Mouse (Mus musculus): Measurements from ENCODE around the gene Zbtb7b. TPM values are rescaled to one million over a fixed set of nuclear protein-coding genes. Genes with fewer than 3 reads are reported as not detected.

Gene Zbtb7b
- polyA plus RNA-seq, 1 experiment from 2014 or later = 2.3 TPM

GRCm38 (mm10) chr3:89395806-89396653, 1.5 kb upstream of the Zbtb7b start:
- peak overlapping the region; percentile 96 for H3K4me2 ChIP-seq
- peak overlapping the region; percentile 94 for H3K27ac ChIP-seq
- H3K9ac ChIP-seq = peak overlapping the region; percentile 63
- H3K36me3 ChIP-seq = no peaks in the 10 kb centered on the region
- no peaks in the 10 kb centered on the region for H3K27me3 ChIP-seq
- peaks cover 37% of the 10 kb centered on the region for H3K4me1 ChIP-seq (replicated peaks)
- no peaks in the 10 kb centered on the region for H3K9me3 ChIP-seq (replicated peaks)
- under 1% methylated on average over 44 of the region's 44 CpGs for WGBS
- no peak for ATAC-seq (replicated peaks; ENCODE audit: insufficient number of reproducible peaks, insufficient read depth, low FRiP score, low read depth)
- H3K4me3 ChIP-seq = peak overlapping the region; percentile 73

- Histone ChIP-seq H3K4me2 (peak overlapping the region; percentile 96), H3K36me3 (no peaks in the 10 kb centered on the region), H3K4me3 (peak overlapping the region; percentile 73), H3K9ac (peak overlapping the region; percentile 63), H3K9me3 (replicated peaks) (no peaks in the 10 kb centered on the region), H3K4me1 (replicated peaks) (peaks cover 43% of the 10 kb centered on the region), H3K27me3 (no peaks in the 10 kb centered on the region), H3K27ac (peak overlapping the region; percentile 94)
- 3% methylated on average over 10 of the region's 10 CpGs for WGBS
- no peak for ATAC-seq (replicated peaks; ENCODE audit: insufficient number of reproducible peaks, insufficient read depth, low FRiP score, low read depth)
These were observed 836 bp upstream of the Zbtb7b start for GRCm38 (mm10) chr3:89395419-89395805.

- ATAC-seq (replicated peaks; ENCODE audit: insufficient number of reproducible peaks, insufficient read depth, low FRiP score, low read depth) = peak; percentile 9; the same call in 1 of the 2 replicates
- under 1% methylated on average over 11 of the region's 12 CpGs for WGBS
These were observed 299 bp upstream of the Zbtb7b start for GRCm38 (mm10) chr3:89394894-89395256.

GRCm38 (mm10) chr3:89393605-89394004, 971 bp downstream of the Zbtb7b start:
- Histone ChIP-seq H3K9me3 (replicated peaks) (no peaks in the 10 kb centered on the region), H3K4me2 (peak overlapping the region; percentile 96), H3K27ac (peak overlapping the region; percentile 94), H3K27me3 (no peaks in the 10 kb centered on the region), H3K36me3 (no peaks in the 10 kb centered on the region), H3K4me1 (replicated peaks) (peaks cover 53% of the 10 kb centered on the region), H3K9ac (peak overlapping the region; percentile 63), H3K4me3 (peak overlapping the region; percentile 73)
- peak; percentile 94 for ATAC-seq (replicated peaks; ENCODE audit: insufficient number of reproducible peaks, insufficient read depth, low FRiP score, low read depth)
- WGBS = under 1% methylated on average over 15 of the region's 15 CpGs

More at GRCm38 (mm10) chr3:89394894-89395256, 299 bp upstream of the Zbtb7b start:
- Histone ChIP-seq H3K4me2 (peak overlapping the region; percentile 96), H3K27me3 (no peaks in the 10 kb centered on the region), H3K36me3 (no peaks in the 10 kb centered on the region), H3K9me3 (replicated peaks) (no peaks in the 10 kb centered on the region), H3K27ac (peak overlapping the region; percentile 94), H3K4me3 (peak overlapping the region; percentile 73), H3K4me1 (replicated peaks) (peaks cover 48% of the 10 kb centered on the region), H3K9ac (peak overlapping the region; percentile 63)

DNA sequence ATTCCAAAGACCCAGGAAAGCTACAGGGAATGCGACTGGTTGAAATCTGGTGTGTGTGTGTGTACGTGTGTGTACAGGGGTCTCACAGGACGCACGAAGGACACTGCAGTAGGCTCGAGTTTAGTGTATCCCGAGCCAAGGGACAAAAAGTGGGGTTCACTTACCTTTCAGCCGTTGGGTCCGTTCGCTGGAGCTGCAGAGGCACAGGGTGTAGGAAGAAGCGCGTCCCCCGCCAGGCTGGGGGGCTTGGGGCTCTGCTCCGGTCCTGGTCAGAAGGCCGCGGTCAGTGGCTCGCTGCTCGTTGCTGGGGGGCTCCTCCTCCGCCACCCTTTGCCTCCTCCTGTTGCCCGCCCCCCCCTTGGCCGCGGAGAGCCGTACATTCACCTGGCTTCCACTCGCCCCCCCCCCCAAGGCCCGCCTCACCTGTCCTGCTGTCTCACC, 1.7 kb downstream of the Zbtb7b start:
- no peaks in the 10 kb centered on the region for H3K9me3 ChIP-seq (replicated peaks)
- no peak for ATAC-seq (replicated peaks; ENCODE audit: insufficient number of reproducible peaks, insufficient read depth, low FRiP score, low read depth)
- H3K9ac ChIP-seq = peak overlapping the region; percentile 68
- H3K4me3 ChIP-seq = peak overlapping the region; percentile 73
- peak overlapping the region; percentile 96 for H3K4me2 ChIP-seq
- WGBS = under 1% methylated on average over 23 of the region's 24 CpGs
- no peaks in the 10 kb centered on the region for H3K27me3 ChIP-seq
- peaks cover 56% of the 10 kb centered on the region for H3K4me1 ChIP-seq (replicated peaks)
- no peaks in the 10 kb centered on the region for H3K36me3 ChIP-seq
- H3K27ac ChIP-seq = peak overlapping the region; percentile 80

DNA sequence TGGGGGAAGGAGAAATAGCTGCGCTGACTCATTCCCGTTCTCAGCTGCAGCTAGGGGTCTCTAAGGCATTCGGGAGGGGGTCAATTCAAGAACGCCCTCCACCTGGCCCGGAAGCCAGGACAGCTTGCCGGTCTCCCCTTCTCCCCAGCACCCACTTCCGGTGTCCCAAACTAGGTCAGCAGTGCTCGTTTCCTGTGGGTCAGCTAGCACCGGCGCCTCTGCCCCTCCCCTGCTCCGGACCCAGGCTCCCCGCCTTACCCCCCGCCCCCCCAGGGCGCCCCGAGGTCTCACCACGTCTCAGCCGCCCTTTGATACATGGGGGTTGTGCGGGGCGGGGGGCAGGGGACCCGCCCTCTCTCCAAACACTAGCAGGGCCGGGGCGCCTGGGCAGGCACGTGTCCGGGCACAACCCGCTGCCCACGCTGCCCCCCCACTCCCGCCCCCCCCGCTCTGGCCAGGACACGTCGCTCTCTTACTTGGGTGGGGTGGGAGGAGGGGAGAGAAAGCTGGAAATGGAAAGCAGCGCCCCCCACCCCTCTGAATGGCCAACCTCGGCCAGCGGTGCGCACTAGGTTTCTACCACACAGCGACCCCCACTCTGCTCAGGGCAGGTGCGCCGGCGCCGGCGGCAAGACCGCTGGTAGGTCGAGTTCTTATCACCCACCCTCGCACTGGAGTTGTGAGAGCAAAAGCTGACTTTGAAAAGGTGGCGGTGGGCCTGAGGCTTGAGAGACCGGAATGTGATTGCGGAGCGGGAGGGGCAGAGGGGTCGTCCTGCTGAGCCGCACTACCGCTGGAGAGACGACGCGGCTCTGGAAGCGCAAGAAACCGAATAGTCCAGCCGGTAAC, 2.7 kb downstream of the Zbtb7b start:
- H3K9me3 ChIP-seq (replicated peaks) = no peaks in the 10 kb centered on the region
- no peak for ATAC-seq (replicated peaks; ENCODE audit: insufficient number of reproducible peaks, insufficient read depth, low FRiP score, low read depth)
- H3K4me3 ChIP-seq = peak overlapping the region; percentile 73
- peak overlapping the region; percentile 80 for H3K27ac ChIP-seq
- H3K27me3 ChIP-seq = no peaks in the 10 kb centered on the region
- H3K4me1 ChIP-seq (replicated peaks) = peaks cover 57% of the 10 kb centered on the region
- peak overlapping the region; percentile 68 for H3K9ac ChIP-seq
- peak overlapping the region; percentile 96 for H3K4me2 ChIP-seq
- under 1% methylated on average over 54 of the region's 56 CpGs for WGBS
- no peaks in the 10 kb centered on the region for H3K36me3 ChIP-seq

DNA sequence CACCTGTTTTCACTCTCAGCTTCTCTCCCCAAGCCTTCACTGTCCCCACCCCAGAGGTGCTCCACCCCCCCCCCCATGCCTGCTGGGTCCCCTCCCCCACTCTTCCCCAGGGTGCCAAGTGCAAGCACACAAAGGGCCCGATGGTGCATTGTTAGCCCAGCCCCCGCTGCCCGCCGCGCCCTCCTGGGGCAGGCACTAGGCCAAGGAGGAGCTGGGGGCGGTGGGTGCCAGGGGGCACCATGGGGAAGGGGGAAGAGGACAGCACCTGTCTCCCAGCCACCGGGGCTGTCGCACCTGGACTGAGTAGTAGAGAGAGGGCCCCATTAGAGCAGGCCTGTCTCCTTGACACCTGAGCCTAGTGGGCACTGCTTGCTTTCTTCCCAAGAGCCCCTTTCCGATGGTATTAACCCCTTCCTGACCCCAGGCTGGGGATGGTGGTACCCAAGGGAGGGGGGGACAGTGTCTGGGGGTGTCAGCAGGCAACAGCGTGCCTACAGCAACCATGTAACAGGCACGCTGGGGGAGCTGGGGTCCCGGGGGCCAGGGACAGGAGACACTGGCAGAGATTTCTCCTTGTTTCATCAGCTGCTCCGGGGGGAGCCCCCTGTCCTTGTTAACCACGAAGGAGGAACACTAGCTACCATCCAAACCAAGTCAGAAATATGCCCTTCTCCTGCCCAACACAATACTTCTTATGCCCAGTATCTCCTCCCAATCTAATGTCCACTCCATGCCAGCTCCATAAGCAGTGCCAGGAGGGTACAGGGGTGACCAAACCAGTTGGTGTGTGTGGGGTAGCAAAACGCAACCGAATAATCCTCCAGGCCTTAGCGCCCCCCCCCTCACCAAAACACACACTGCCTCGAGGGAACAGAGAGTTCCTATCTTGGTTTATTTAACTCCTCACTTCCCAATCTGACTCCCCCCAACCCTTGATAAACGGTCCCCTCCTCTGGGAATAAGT, 3.6 kb downstream of the Zbtb7b start:
- H3K4me2 ChIP-seq = peak overlapping the region; percentile 96
- peaks cover 48% of the 10 kb centered on the region for H3K4me1 ChIP-seq (replicated peaks)
- H3K4me3 ChIP-seq = peak overlapping the region; percentile 73
- peak overlapping the region; percentile 68 for H3K9ac ChIP-seq
- H3K9me3 ChIP-seq (replicated peaks) = no peaks in the 10 kb centered on the region
- no peaks in the 10 kb centered on the region for H3K36me3 ChIP-seq
- H3K27ac ChIP-seq = peak overlapping the region; percentile 80
- WGBS = 12% methylated on average over 19 of the region's 19 CpGs
- H3K27me3 ChIP-seq = no peaks in the 10 kb centered on the region
- no peak for ATAC-seq (replicated peaks; ENCODE audit: insufficient number of reproducible peaks, insufficient read depth, low FRiP score, low read depth)

DNA sequence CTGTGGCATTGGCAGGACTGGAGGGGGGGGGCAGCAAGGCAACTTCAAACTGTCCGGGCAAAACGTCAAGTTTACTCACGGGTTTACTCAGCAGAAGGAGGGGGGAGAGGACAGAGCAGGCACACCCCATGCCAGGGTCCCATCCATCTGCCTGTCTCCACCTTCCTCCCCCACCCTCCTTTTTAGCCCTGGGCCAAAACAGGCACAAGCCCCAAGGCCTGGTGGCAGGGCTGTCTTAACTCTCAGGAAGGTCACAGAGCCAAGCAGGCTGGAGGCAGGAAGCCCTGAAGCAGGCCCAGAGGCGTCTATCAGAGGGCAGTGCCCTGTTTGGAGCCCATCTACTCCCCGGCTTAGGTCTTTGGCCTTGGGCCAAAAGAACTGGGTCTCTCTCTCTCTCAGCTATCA, 4.5 kb downstream of the Zbtb7b start:
- no peak overlapping the region for H3K4me3 ChIP-seq
- 26% methylated on average over 5 of the region's 5 CpGs for WGBS
- H3K36me3 ChIP-seq = no peaks in the 10 kb centered on the region
- ATAC-seq (replicated peaks; ENCODE audit: insufficient number of reproducible peaks, insufficient read depth, low FRiP score, low read depth) = no peak
- peaks cover 41% of the 10 kb centered on the region for H3K4me1 ChIP-seq (replicated peaks)
- peak overlapping the region; percentile 80 for H3K27ac ChIP-seq
- H3K27me3 ChIP-seq = no peaks in the 10 kb centered on the region
- peak overlapping the region; percentile 96 for H3K4me2 ChIP-seq
- H3K9me3 ChIP-seq (replicated peaks) = no peaks in the 10 kb centered on the region
- no peak overlapping the region for H3K9ac ChIP-seq

DNA sequence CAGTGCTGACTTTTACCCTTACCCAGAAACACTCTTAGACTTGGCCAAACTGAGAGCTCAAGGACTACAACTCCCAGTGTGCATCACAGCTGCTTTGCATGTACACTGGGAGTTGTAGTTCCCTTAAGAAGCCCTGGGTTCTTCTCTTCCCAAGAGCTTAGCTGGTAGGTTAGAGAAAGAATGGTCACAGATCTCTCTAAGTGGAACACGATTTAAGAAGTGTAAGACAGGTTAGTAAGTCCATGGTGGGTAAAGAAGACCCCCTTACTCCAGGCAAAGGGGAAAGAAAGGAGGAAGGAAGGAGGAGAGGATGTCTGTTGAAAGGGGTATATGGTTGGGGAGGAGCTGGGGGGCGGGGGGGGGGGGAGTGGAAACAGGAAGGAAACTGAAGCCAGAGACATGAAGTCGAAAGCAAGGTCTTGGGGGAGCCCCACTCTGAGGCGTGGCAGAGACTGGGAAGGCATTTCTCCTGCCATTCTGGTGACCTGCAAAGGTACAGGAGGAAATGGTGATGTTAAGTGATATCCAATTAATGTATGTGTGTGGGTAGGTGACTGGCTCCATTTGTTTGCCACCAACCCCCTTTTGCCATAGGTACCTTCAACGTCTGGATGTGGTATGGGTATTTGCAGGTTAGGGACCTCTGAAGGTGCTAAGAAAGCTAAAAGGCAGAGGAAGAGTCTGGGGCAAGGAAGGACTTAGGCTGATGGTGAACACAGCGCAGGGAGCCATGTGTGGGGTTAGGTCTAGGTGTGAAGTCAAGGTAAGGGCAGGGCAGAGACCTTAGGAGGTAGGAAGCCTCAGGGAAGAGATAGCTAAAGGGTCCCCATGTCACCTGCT, 5.5 kb downstream of the Zbtb7b start:
- no peaks in the 10 kb centered on the region for H3K9me3 ChIP-seq (replicated peaks)
- no peak for ATAC-seq (replicated peaks; ENCODE audit: insufficient number of reproducible peaks, insufficient read depth, low FRiP score, low read depth)
- no peaks in the 10 kb centered on the region for H3K27me3 ChIP-seq
- peaks cover 41% of the 10 kb centered on the region for H3K4me1 ChIP-seq (replicated peaks)
- H3K4me2 ChIP-seq = no peak overlapping the region
- H3K4me3 ChIP-seq = no peak overlapping the region
- no peak overlapping the region for H3K9ac ChIP-seq
- H3K36me3 ChIP-seq = no peaks in the 10 kb centered on the region
- no peak overlapping the region for H3K27ac ChIP-seq
- 62% methylated on average over 6 of the region's 6 CpGs for WGBS

Measured in heart, embryonic 15.5 days (tissue).